Mouse (Mus musculus) intestine, embryonic 16.5 days (tissue): ENCODE measurements around the gene Mad2l2. TPM values are rescaled to one million over a fixed set of nuclear protein-coding genes. Genes with fewer than 3 reads are reported as not detected.

Experiments used
- ATAC-seq: fragments of 200-750 bp; cut with Nextera tagmentation; 2 replicates; pipeline ENCODE4 v1.8.0; 2017; ENCODE audit warnings: moderate TSS enrichment, moderate library complexity
- H3K27ac ChIP-seq: fragments of 300-500 bp; sonication (generic); 2 replicates; pipeline ENCODE4 v1.5.1; 2014; ENCODE audit warnings: mild to moderate bottlenecking, low read length
- H3K27me3 ChIP-seq: fragments of 300-500 bp; sonication (generic); replicated peaks from 2 replicates; pipeline ENCODE4 v1.6.1; 2014; ENCODE audit warnings: low read length, control low read depth, mixed read lengths; ENCODE audit not compliant: control insufficient read depth, insufficient read depth
- H3K36me3 ChIP-seq: fragments of 300-500 bp; sonication (generic); 2 replicates; pipeline ENCODE4 v1.6.1; 2014; ENCODE audit warnings: low read length, control low read depth; ENCODE audit not compliant: control insufficient read depth, insufficient read depth
- H3K4me1 ChIP-seq: fragments of 300-500 bp; sonication (generic); 2 replicates; pipeline ENCODE4 v1.6.1; 2014; ENCODE audit warnings: low read length, control low read depth, mixed read lengths; ENCODE audit not compliant: control insufficient read depth, insufficient read depth
- H3K4me2 ChIP-seq: fragments of 300-500 bp; sonication (generic); 2 replicates; pipeline ENCODE4 v1.6.1; 2014; ENCODE audit warnings: low read depth, low read length, control low read depth
- H3K4me3 ChIP-seq: fragments of 300-500 bp; sonication (generic); 2 replicates; pipeline ENCODE4 v1.5.1; 2014; ENCODE audit warnings: mild to moderate bottlenecking, low read length
- H3K9ac ChIP-seq: fragments of 300-500 bp; sonication (generic); 2 replicates; pipeline ENCODE4 v1.6.1; 2014; ENCODE audit warnings: low read depth, low read length
- H3K9me3 ChIP-seq: fragments of 300-500 bp; sonication (generic); 2 replicates; pipeline ENCODE4 v1.6.1; 2016; ENCODE audit warnings: low read length, control low read depth; ENCODE audit not compliant: control insufficient read depth
- WGBS: fragments of 180-500 bp; shearing (Covaris S2); extraction: QIAGEN DNeasy Blood & Tissue Kit; methylation state at CpG from one replicate; pipeline ENCODE4 v1.1.7; 2014; 5-methylcytosine and 5-hydroxymethylcytosine counted together
- polyA plus RNA-seq: library from polyadenylated mRNA; unstranded; fragments of >200 nt; fragmentation: Nextera tagmentation; extraction: Ambion mirVana; gene quantifications from 2 replicates; pipeline ENCODE4 v1.2.1, GENCODE M21; 2015

Gene Mad2l2
- polyA plus RNA-seq = 29.3 and 30.1 TPM in 2 replicates

GRCm38 (mm10) chr4:148130133-148130532, at the start of gene Mad2l2:
Gene Mad2l2 (plus strand): TSS chr4:148130384.
- under 1% methylated on average over 18 of the region's 18 CpGs for WGBS
- ATAC-seq = no peak; the same call in 1 of the 2 replicates
- H3K27ac ChIP-seq = no peak within 1 kb of the TSS
- peaks cover 40% of the 10 kb centered on the region for H3K27me3 ChIP-seq
- H3K4me1 ChIP-seq = peaks cover 7% of the 10 kb centered on the region
- peak within 1 kb of the TSS; percentile 66 for H3K9ac ChIP-seq
- no peaks in the 10 kb centered on the region for H3K9me3 ChIP-seq
- peak within 1 kb of the TSS; percentile 60 for H3K4me3 ChIP-seq
- peak within 1 kb of the TSS; percentile 96 for H3K4me2 ChIP-seq
- H3K36me3 ChIP-seq = no peaks in the 10 kb centered on the region

DNA sequence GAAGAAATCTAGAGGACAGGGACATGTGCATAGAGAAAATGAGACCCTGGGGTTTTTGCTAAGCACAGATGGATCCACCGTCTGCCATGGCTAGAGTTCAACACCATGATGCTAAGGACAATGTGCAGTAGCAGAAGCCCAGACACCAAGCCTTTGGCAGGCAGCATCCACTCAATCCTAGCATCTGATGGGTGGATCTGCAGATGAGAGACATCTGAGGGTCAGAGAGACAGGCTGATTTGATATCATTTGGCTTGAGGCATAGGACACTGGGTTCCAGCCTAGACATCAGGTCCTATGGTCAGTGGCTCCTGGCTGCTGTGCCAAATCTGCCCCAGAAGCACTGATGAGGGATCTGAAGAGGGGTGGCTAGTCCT, 49.6 kb upstream of the Mad2l2 start:
- Histone ChIP-seq H3K27ac (no peak overlapping the region), H3K27me3 (no peaks in the 10 kb centered on the region), H3K36me3 (0 out of 2 replicates have a peak, but pooled peaks cover 5% of the 10 kb centered on the region), H3K4me2 (no peak overlapping the region), H3K4me1 (peaks cover 10% of the 10 kb centered on the region), H3K4me3 (no peak overlapping the region), H3K9ac (no peak overlapping the region), H3K9me3 (no peaks in the 10 kb centered on the region)
- no peak for ATAC-seq
- WGBS = 94% methylated on average over 1 of the region's 1 CpGs

GRCm38 (mm10) chr4:148081201-148081600, 49.0 kb upstream of the Mad2l2 start:
- H3K36me3 ChIP-seq = 0 out of 2 replicates have a peak, but pooled peaks cover 5% of the 10 kb centered on the region

DNA sequence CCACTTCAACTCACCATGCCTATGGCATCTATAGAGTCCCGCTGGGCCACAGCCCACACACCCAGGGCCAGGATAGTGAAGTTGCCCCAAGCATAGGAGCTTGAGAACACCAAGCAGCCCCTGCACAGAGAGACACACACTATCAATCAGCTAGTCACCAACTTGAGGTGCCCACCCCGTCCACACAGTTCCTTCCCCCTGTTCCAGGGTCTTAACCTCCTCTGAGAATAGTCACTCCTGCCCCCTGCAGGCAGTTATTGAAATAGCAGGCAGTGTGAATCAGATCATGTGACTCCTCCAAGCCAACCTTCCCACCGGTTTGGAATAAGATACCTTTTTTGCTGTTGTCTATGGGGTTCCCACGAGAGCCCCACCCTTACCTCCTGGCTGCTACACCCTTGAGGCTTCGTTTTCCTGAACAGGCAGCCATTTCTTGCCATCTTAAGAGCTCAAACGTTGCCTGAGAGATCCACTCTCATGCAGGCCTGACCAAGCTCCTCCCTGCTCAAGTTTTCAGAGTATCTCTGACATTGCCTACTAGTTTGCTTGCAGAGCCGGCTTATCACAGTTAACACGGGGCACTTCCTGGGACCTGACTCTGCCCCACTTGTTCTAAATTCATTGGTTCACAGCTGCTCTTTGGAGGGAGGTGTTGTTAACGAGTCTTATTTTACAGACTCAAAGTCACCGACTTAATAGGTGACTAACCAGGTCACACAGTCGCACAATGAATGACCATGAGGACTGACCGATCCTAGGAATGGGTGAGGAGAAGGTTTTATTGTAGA, 47.7 kb upstream of the Mad2l2 start:
- Histone ChIP-seq H3K27me3 (no peaks in the 10 kb centered on the region), H3K4me2 (no peak overlapping the region), H3K36me3 (0 out of 2 replicates have a peak, but pooled peaks cover 5% of the 10 kb centered on the region), H3K4me3 (no peak overlapping the region), H3K27ac (no peak overlapping the region), H3K4me1 (peaks cover 26% of the 10 kb centered on the region), H3K9me3 (no peaks in the 10 kb centered on the region), H3K9ac (no peak overlapping the region)
- no peak for ATAC-seq
- WGBS = 51% methylated on average over 12 of the region's 12 CpGs

More at GRCm38 (mm10) chr4:148081201-148081600, 49.0 kb upstream of the Mad2l2 start:
- Histone ChIP-seq H3K4me3 (no peak overlapping the region), H3K9me3 (no peaks in the 10 kb centered on the region), H3K4me2 (no peak overlapping the region), H3K27me3 (no peaks in the 10 kb centered on the region), H3K27ac (no peak overlapping the region), H3K4me1 (peaks cover 16% of the 10 kb centered on the region), H3K9ac (no peak overlapping the region)
- 89% methylated on average over 10 of the region's 10 CpGs for WGBS
- ATAC-seq = no peak

GRCm38 (mm10) chr4:148083176-148083899, 46.8 kb upstream of the Mad2l2 start:
- ATAC-seq = no peak
- Histone ChIP-seq H3K4me3 (no peak overlapping the region), H3K9ac (no peak overlapping the region), H3K27ac (no peak overlapping the region), H3K36me3 (0 out of 2 replicates have a peak, but pooled peaks cover 5% of the 10 kb centered on the region), H3K9me3 (no peaks in the 10 kb centered on the region), H3K4me2 (no peak overlapping the region), H3K4me1 (peaks cover 26% of the 10 kb centered on the region), H3K27me3 (no peaks in the 10 kb centered on the region)
- whole genome bisulfite sequencing = 54% methylated on average over 21 of the region's 21 CpGs

- Histone ChIP-seq H3K4me2 (no peak overlapping the region), H3K36me3 (0 out of 2 replicates have a peak, but pooled peaks cover 5% of the 10 kb centered on the region), H3K27ac (no peak overlapping the region), H3K9ac (no peak overlapping the region), H3K9me3 (no peaks in the 10 kb centered on the region), H3K27me3 (no peaks in the 10 kb centered on the region), H3K4me3 (no peak overlapping the region), H3K4me1 (peaks cover 26% of the 10 kb centered on the region)
- ATAC-seq = no peak
- 29% methylated on average over 7 of the region's 8 CpGs for WGBS
Measured at GRCm38 (mm10) chr4:148084261-148084714, 45.9 kb upstream of the Mad2l2 start.

- ATAC-seq = no peak
- Histone ChIP-seq H3K4me2 (no peak overlapping the region), H3K27me3 (no peaks in the 10 kb centered on the region), H3K9me3 (no peaks in the 10 kb centered on the region), H3K4me3 (no peak overlapping the region), H3K9ac (0 out of 2 replicates have a peak overlapping the region, but pooled peaks have one; percentile 33), H3K4me1 (peaks cover 26% of the 10 kb centered on the region), H3K27ac (no peak overlapping the region), H3K36me3 (0 out of 2 replicates have a peak, but pooled peaks cover 2% of the 10 kb centered on the region)
- WGBS = 44% methylated on average over 9 of the region's 10 CpGs
Measured at GRCm38 (mm10) chr4:148085131-148085906, 44.9 kb upstream of the Mad2l2 start.

DNA sequence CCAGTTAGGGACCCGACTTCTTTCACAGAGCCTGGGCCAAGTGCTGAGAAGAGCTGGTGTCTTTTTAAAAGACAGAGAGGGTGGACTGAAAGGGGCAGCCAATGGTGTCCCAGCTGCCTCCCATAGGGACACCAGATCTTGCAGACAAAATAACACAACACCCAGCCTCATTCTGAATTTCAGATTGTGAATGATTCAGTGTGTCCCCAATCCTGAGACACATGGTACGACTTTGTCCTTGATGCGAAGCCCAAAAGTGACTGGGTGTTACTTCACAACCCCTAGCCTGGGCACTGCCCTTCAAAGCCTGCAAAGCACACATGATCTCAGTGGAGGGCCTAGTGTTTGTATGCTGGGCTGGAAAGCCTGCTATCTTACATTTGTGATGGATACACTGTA, 44.3 kb upstream of the Mad2l2 start:
- Histone ChIP-seq H3K27ac (no peak overlapping the region), H3K4me1 (peaks cover 26% of the 10 kb centered on the region), H3K27me3 (no peaks in the 10 kb centered on the region), H3K9ac (0 out of 2 replicates have a peak overlapping the region, but pooled peaks have one; percentile 33), H3K4me3 (no peak overlapping the region), H3K9me3 (no peaks in the 10 kb centered on the region), H3K4me2 (no peak overlapping the region), H3K36me3 (no peaks in the 10 kb centered on the region)
- ATAC-seq = no peak
- 77% methylated on average over 3 of the region's 3 CpGs for WGBS
